Mouse (Mus musculus) T-helper 1 cell (primary cell): Measurements from ENCODE around the gene Mroh7.

Experiments
- in situ Hi-C: fragments of 300-600 bp; cut with MboI, MseI; formaldehyde crosslinking; loops from one replicate; pipeline ENCODE4 v1.15.1; 2025; ENCODE audit warnings: high pct_unique_total_duplicates

The Mroh7 gene

DNA sequence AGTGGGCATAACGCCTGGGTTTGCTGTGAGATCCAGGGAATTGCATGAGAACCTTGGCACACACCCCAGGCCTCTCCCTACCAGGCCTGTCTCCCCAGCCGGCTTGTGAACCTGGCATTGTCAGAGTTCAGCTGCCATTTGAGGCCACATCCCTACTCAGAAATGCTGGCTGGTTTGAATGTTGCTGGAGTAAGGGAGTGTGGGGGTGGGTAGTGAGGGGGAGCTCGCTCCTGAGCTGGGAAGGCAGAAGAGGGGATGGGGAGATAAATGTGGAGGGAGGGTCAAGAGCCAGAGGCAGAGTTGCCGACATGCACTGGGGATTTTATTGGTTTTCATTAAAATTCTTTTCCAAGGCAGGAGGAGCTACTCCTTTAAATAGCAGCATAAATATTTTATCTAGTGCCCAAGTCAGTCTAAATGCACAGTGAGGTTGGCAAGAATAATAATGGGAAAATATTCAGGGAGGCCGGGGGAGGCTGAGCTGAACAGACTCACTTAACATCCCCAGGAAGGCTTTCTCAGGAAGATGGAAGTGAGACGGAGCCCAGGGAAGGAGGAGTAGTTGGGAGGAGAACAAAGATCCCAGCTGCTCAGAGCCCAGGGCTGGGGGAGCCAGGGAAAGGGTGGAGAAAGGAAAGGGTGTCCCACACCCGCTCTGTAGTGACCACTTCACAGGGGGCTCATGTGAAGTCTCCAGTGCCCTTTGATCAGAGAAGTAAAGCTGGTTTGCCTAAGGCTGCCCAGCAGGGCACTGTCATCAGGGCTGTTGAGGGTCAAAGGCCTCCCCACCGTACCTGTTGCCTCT is 97.2 kb downstream of the Mroh7 start:
- in situ Hi-C loops, result no loop called here

DNA sequence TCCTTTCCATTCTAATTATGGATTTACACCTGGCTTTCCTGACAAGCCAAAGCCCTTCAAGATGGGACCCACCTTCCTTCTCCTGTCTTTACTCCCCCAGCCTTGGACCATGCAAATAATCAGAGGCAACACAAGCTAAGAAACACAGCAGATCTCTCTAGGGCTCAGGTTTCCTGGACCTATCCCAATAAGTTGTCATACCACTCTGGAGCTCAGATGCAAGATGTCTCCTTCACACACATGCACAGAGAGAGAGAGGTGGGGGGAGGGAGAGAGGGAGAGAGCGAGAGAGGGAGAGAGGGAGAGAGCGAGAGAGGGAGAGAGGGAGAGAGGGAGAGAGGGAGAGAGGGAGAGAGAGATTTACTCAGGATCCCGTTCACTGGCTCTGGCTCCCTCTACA is 98.4 kb downstream of the Mroh7 start:
- in situ Hi-C loops, result no loop called here
